Mouse (Mus musculus) gastrocnemius, adult 2 months (tissue): ENCODE data around the gene Kmt2b. TPM values are rescaled to one million over a fixed set of nuclear protein-coding genes. Genes with fewer than 3 reads are reported as not detected.

ENCODE experiments used
- DNase-seq: peaks from one replicate; pipeline ENCODE4 v3.0.0; 2022
- H3K27ac ChIP-seq: fragments of 200-600 bp; 2 replicates; pipeline ENCODE4 v1.8.1; 2022; ENCODE audit warnings: mild to moderate bottlenecking
- H3K4me3 ChIP-seq: fragments of 200-600 bp; 2 replicates; pipeline ENCODE4 v1.8.1; 2022; ENCODE audit warnings: mild to moderate bottlenecking, moderate library complexity
- CTCF ChIP-seq: fragments of 200-600 bp; IDR thresholded peaks from 2 replicates; pipeline ENCODE4 v1.8.1; 2022; ENCODE audit warnings: antibody characterized with exemption, mild to moderate bottlenecking, moderate library complexity
- intact Hi-C: fragments of 180-260 bp; cut with DNase I; formaldehyde crosslinking; loops from one replicate; pipeline ENCODE4 v1.15.1; 2025
- total RNA-seq, 2 experiments: library from RNA; stranded (reverse); gene quantifications; 2 replicates each; pipeline ENCODE4 v1.2.3; 2021

Gene Kmt2b
- total RNA-seq, 2 experiments from 2014 or later: 13.3 to 16.3 TPM

- TF ChIP-seq CTCF: no peak
- DNase-seq: no peak
- Histone ChIP-seq H3K27ac (no peak overlapping the region), H3K4me3 (no peak overlapping the region)
- intact Hi-C loops: loop anchor here (10.0 kb wide), 1 partner anchor 379 kb away; the partner anchor contains the start of genes Fam187b and Lsr
These were observed 7.6 kb upstream of the Kmt2b start for GRCm38 (mm10) chr7:30596093-30596492.

DNA sequence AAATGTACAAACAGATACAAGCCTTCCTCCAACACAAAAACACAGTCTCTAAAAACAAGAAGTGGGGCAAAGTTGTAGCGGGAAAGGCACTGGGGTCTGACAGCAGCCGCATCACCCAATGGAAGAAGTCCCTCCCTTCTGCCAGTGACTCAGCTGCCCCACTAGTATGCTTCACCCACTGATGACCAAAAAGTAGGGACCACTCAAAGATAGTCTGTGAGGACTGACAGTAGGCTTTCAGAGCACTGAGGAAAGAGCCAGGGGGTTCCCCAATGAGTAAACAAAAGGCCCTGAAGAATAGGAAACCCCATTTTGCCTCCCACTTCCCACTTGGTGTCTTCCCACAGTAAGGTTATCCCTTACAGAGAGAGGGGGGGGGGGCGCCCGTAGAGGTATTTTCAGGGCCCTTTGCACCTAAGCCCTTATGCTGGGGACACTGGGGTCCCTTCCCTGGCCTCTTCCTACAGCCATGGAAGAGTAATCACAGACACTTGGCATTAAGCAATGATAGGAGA lies 6.0 kb upstream of the Kmt2b start:
- DNase-seq: no peak
- Histone ChIP-seq H3K4me3 (no peak overlapping the region), H3K27ac (no peak overlapping the region)
- no peak for TF ChIP-seq CTCF
- intact Hi-C loops: loop anchor here (10.0 kb wide), 1 partner anchor 380 kb away; the partner anchor contains the start of genes Fam187b and Lsr

DNA sequence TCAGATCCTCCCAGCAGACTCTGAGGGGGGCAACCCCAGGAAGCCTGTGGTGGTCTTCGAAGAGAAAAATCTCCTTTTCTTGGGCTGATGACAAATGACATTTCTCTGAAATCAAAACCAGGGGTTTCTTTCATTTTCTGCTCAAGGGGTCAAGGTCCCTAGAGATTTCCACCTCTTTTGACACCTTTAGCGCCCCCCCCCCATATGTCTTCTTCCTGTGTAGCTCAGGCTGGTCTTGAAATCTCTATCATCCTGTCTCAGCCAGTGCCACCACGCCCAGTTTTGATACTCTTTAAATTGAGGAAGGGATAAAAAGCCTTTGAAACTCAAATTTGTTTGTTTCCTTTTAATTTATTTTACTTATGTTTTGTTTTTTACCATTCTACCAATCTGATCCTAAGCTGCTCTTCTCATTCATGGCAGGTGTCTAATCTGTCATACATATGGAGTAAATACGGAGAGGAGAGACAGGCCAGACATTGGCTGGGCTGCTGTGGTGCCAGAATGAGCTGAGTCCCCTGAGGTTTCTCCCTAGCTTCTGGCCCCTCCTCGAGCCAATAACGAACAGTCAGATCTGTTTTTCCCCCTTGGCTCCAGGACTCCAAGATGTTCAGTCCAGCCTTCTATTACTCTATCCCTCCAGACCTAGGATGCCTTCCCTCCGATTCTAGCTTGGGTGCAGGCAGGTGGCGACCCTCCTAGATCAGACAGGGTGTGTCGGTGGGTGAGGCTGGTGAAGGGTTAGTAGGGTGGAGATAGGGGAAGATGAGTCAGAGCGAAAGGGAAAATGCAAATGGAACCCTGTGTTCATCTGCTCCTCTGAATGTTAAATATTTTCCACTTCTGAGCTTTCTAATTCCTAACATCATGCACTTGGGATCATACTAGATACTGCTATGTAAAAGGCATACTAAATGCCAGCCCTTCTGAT lies 5.3 kb upstream of the Kmt2b start:
- no peak for DNase-seq
- TF ChIP-seq CTCF: no peak
- intact Hi-C loops: loop anchor here (10.0 kb wide), 1 partner anchor 381 kb away; the partner anchor contains the start of genes Fam187b and Lsr
- H3K27ac ChIP-seq: no peak overlapping the region
- H3K4me3 ChIP-seq: no peak overlapping the region

- TF ChIP-seq CTCF: no peak
- intact Hi-C loops: loop anchor here (10.0 kb wide), 1 partner anchor 382 kb away; the partner anchor contains the start of genes Fam187b and Lsr
- DNase-seq: no peak
These were observed 4.4 kb upstream of the Kmt2b start for GRCm38 (mm10) chr7:30592772-30593423.

GRCm38 (mm10) chr7:30591605-30591951 lies 3.1 kb upstream of the Kmt2b start:
- no peak for TF ChIP-seq CTCF
- no peak overlapping the region for H3K27ac ChIP-seq
- no peak overlapping the region for H3K4me3 ChIP-seq
- DNase-seq: no peak
- intact Hi-C loops: loop anchor here (10.0 kb wide), 1 partner anchor 383 kb away; the partner anchor contains the start of genes Fam187b and Lsr

More at GRCm38 (mm10) chr7:30592772-30593423, 4.4 kb upstream of the Kmt2b start:
- Histone ChIP-seq H3K4me3 (no peak overlapping the region), H3K27ac (no peak overlapping the region)

DNA sequence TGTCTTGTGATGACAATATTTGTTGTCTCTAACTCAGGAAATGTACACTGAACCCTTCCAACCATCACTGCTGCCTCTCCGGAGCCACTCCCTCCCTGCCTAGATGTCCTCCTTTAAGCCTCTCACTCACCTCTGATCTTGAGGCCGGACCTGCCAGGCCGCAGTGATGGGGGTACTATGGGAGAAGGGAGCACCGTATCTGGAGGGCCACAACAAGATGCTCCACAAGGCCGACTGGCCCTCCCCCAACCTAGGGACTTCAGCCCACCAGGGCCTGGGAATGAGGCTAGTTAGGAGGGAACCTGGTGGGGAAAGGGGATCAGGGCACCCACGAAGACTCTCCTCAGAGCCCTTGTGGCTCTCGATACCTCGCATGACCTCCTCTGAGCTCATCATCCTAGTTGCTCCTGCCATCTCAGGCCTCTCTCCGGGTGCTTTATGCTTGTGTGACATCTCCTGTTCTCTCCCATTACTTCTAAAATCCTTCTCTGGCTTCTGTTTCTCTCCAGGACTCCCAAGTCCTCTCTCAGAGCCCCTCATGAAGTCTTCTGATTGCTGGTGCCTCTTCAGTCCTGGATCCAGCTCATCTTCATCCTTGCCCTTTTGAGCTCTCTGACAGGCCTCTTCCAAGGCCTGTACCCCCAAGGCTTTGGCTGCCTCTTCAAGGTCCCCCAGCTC lies 2.5 kb upstream of the Kmt2b start:
- intact Hi-C loops: loop anchor here (10.0 kb wide), 1 partner anchor 384 kb away; the partner anchor contains the start of genes Fam187b and Lsr
- no peak for DNase-seq
- Histone ChIP-seq H3K27ac (no peak overlapping the region), H3K4me3 (no peak overlapping the region)
- no peak for TF ChIP-seq CTCF

DNA sequence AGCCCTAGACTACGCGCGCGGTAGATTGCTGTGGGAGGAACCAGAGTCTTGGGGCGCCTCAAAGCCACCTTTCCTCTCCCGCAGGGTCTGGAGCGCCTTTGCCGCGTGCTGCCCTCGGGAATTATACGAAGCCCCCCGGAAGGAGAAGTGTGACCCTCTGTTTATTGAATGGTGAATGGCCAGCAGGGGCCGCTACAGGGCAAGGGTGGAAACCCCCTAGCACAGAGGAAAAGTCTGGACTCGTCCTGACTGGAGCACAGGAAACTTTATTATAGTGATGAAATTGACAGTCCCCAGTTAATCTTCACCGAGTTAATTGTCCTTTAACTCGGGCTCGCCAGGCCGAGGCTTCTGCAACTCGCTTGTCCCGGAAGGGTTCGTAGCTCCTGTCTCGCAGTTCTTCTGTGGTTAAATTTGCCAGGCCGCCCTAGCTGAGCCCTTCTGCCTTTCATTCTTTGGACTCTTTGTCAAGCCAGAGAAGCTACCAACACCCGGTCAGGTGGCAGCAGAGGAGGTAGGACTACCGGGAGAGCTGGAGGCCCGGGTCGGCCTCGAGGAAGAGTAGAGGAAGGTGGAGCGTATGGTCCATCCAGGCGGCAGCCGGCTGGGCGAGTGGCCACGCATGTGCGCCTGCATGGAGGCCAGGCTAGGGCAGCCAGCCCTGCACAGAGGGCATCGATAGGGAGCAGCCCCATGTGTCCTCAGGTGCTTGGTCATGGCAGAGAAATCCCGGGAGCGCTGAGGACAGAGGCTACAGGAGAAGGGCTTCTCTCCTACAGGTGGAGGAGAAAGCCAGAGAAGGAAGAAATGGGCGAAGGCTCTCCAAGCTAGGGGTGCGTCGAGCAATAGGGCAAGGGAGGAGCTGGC lies 1.1 kb upstream of the Kmt2b start:
- peak overlapping the region; percentile 97 for H3K27ac ChIP-seq
- peak overlapping the region; percentile 98 for H3K4me3 ChIP-seq
- peak; percentile 97 for TF ChIP-seq CTCF
- DNase-seq: peak; percentile 89
- intact Hi-C loops: loop anchor here (1.0 to 10.0 kb wide), 3 partner anchors 24 to 385 kb away; partner anchors contain the start of genes Fam187b and Lsr

DNA sequence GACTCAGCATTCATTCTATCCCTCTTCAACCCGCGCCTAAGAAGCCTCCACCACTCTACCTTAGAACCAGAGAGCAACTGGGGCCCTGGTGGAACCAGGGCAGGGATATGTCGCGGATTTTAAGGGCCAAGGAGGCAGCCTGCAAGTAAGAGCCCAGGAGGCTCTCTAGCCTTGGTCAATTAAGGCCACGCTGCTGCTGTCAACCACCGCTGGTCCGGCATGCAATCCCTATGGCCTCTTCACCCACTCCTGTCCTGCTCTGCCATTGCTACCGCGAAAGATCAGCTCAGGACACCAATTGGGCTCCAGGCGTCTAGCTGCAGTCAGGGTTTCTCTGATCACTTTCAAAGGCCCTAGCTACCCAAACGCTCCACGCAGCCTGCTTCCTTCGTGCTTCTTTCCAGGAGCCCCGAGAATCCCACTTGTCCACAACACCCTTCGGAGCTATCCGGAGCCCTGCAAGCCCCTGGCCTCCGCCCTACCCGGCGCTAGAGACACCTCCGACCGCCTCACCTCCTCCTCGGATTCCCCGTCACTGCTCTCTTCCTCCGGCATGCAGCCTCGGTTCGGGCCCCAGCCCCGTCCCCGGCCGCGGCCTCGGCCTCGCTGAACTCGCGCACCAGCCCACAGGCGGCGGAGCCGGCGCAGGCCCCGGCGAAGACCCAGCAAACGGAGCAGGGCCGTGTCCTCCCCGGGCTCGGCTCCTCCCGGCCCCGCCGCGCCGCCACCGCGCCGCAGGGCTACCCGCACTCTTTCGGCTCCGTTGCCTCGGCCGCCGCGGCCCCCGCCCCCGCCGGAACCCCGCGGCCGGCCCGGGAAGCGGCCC lies 471 bp downstream of the Kmt2b start:
- H3K4me3 ChIP-seq: peak overlapping the region; percentile 98
- no peak for TF ChIP-seq CTCF
- intact Hi-C loops: loop anchor here (2.0 kb wide), 1 partner anchor 33 kb away; no protein-coding TSS in a partner anchor
- no peak for DNase-seq
- H3K27ac ChIP-seq: peak overlapping the region; percentile 97

- peak overlapping the region; percentile 98 for H3K4me3 ChIP-seq
- H3K27ac ChIP-seq: no peak overlapping the region
- DNase-seq: no peak
- TF ChIP-seq CTCF: no peak
- intact Hi-C loops: no loop called here
These were observed 2.0 kb downstream of the Kmt2b start for GRCm38 (mm10) chr7:30586455-30587020.

DNA sequence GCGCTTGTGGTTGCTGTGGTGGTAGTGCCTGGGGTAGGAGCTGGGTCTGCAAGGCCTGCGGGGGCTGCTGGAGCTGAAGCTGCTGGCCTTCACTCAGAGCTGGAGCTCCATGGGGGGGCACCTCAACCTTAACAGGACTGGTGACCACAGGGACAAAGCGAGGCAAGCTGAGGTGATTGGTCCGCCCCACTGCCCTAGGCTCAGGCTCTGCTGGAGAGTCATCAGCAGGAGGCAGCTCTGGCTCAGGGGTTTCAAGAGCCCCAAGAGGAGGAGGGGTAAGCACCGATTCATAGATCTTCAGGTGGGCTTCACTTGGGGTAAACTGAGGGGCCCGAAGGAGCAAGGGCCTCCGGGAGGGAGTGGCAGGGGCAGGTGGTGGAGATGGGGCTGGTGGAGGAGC lies 3.4 kb downstream of the Kmt2b start:
- intact Hi-C loops: no loop called here
- H3K27ac ChIP-seq: no peak overlapping the region
- H3K4me3 ChIP-seq: no peak overlapping the region
- TF ChIP-seq CTCF: no peak
- no peak for DNase-seq
